Comparison of ENCODE assay signal across 8 mouse cellular contexts in the genomic region with DNA sequence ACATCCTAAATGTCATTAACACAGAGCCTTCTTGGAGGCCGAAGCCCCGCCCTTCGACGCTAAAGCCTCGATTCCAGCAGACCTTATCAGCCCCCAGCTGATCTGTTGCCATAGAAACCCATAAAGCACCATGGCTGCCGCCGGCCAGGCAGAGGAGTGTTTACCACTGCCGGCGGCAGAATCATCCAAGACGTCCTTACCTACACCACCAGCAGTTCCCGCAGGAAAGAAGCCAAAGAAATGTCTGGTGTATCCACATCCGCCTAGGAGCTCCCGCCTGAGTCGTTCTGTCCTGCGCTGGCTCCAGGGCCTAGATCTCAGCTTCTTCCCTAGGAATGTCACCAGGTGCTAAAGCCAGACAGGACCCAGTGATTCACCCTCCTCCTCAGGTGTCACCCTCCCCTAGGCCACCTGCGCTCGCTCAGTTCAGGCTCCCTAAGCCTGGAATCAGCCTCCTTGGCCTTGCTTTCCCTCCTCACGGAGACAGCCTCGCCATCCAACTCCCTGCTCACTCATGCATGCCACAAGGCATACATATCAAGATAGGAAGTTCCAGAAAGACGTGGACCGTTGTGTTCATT. TPM values are rescaled to one million over a fixed set of nuclear protein-coding genes. Genes with fewer than 3 reads are reported as not detected.
DNase-seq lines count a peak whose midpoint lies in the region; ATAC-seq and TF ChIP-seq lines count a peak whose summit lies in the region.

A gene (plus strand): TSS at position 111 of the 581 bp plus-strand sequence.

- TF ChIP-seq POLR2A in cerebellum, adult 2 months (IDR thresholded peaks at IDR 0.05; ENCODE audit: borderline replicate concordance, insufficient read depth, low read length), result no peak

- TF ChIP-seq EP300 in liver, embryonic 14.5 days (IDR thresholded peaks at IDR 0.05; ENCODE audit: low read depth), result no peak

- peak; percentile 56 for ATAC-seq in liver, embryonic 14.5 days (ENCODE audit: insufficient read depth)

- no peaks in the 10 kb centered on the region for H3K4me1 ChIP-seq in cerebellum, adult 2 months (ENCODE audit: control insufficient read depth, insufficient read depth, low read length)
- H3K4me1 ChIP-seq in liver, embryonic 14.5 days (replicated peaks; ENCODE audit: control insufficient read depth in 2 of 2, insufficient read depth in 2 of 2, low read length in 1 of 2), result peaks cover 0 to 4% of the 10 kb centered on the region in 2 experiments; a peak in 1 of 4 replicates

- H3K27ac ChIP-seq in cerebellum, adult 2 months (ENCODE audit: insufficient read depth, low read length), result no peak within 1 kb of the TSS
- no peak within 1 kb of the TSS for H3K27ac ChIP-seq in liver, embryonic 14.5 days

- H3K27me3 ChIP-seq in cerebellum, adult 2 months (ENCODE audit: control insufficient read depth, insufficient read depth, low read length), result no peaks in the 10 kb centered on the region
- no peaks in the 10 kb centered on the region for H3K27me3 ChIP-seq in liver, embryonic 14.5 days (ENCODE audit: control insufficient read depth, insufficient read depth, low read length)

- TF ChIP-seq CTCF in cerebellum, adult 2 months (IDR thresholded peaks at IDR 0.05; ENCODE audit: borderline replicate concordance, insufficient read depth, low read depth, low read length), result no peak
- TF ChIP-seq CTCF in liver, embryonic 14.5 days (IDR thresholded peaks at IDR 0.05; ENCODE audit: low read depth), result no peak

- H3K4me3 ChIP-seq in cerebellum, adult 2 months (replicated peaks; ENCODE audit: insufficient read depth, low read depth, low read length), result no peak within 1 kb of the TSS
- no peak within 1 kb of the TSS for H3K4me3 ChIP-seq in liver, embryonic 14.5 days (ENCODE audit: insufficient read depth in 1 of 2, low read depth in 2 of 2, low read length in 2 of 2)

- peak; percentile 3 for DNase-seq in cerebellum, adult 11-12 months
- DNase-seq in cerebellum, adult 11 months, result no peak
- peak; percentile 16 to 22 for DNase-seq in cerebellum, adult 2 months
- peak; percentile 49 for DNase-seq in forelimb bud, embryonic 11.5 days (ENCODE audit: low read depth, low spot score)
- DNase-seq in kidney, postnatal 10 days, result peak; percentile 24
- peak; percentile 43 to 49 (median 44) for DNase-seq in liver, embryonic 14.5 days (ENCODE audit: low read depth in 3 of 3, low spot score in 3 of 3)
- DNase-seq in retina, postnatal 7 days (ENCODE audit: low read depth, low spot score), result peak; percentile 1
- no peak for DNase-seq in thymus, postnatal 14 days

- no peaks in the 10 kb centered on the region for H3K36me3 ChIP-seq in liver, embryonic 14.5 days (replicated peaks; ENCODE audit: control insufficient read depth, insufficient read depth, low read depth)

- H3K9ac ChIP-seq in liver, embryonic 14.5 days (replicated peaks), result no peak within 1 kb of the TSS

- H3K4me2 ChIP-seq in liver, embryonic 14.5 days (ENCODE audit: low read depth), result peak within 1 kb of the TSS; percentile 48

- 5% methylated on average over 21 of the region's 21 CpGs for WGBS in cerebellum, adult 2 months
- 20% methylated on average over 21 of the region's 21 CpGs for WGBS in liver, embryonic 14.5 days (ENCODE audit: insufficient replicate concordance)

- H3K9me3 ChIP-seq in liver, embryonic 14.5 days (ENCODE audit: control insufficient read depth, low read length), result no peaks in the 10 kb centered on the region

RNA-seq across cellular contexts. Expression of the gene that starts here (rescaled TPM):
- not detected in 2 replicates for polyA plus RNA-seq in cerebellum, adult 2 months (2012; rRNA removed)
- not detected in 2 replicates for polyA plus RNA-seq in liver, embryonic 14.5 days (2012; rRNA removed)
- not detected in 2 replicates for polyA plus RNA-seq in liver, embryonic 14.5 days (2014; fragmentation: Nextera tagmentation; extraction: Ambion mirVana)

Comparison
In these comparisons a context has a peak if more than half of its experiments do, and no peak if none do; other contexts are left out.
1. DNase-seq: peak in cerebellum, adult 11-12 months (single experiment), forelimb bud, embryonic 11.5 days (single experiment), kidney, postnatal 10 days (single experiment) and retina, postnatal 7 days (single experiment); none in cerebellum, adult 11 months (single experiment) and thymus, postnatal 14 days (single experiment).
2. Peak in DNase-seq in cerebellum, adult 2 months; RNA of the gene not detected or under 1 TPM.
3. Peak in DNase-seq, ATAC-seq and H3K4me2 ChIP-seq in liver, embryonic 14.5 days; RNA of the gene not detected or under 1 TPM.